Mouse (Mus musculus): ENCODE measurements around the gene Cdyl.

Cdyl gene

GRCm38 (mm10) chr13:35739473-35739872 is 79.8 kb downstream of the Cdyl start:
- TF ChIP-seq GATA4 (IDR thresholded peaks at IDR 0.05; ENCODE audit: insufficient replicate concordance, low read length), result no peak

DNA sequence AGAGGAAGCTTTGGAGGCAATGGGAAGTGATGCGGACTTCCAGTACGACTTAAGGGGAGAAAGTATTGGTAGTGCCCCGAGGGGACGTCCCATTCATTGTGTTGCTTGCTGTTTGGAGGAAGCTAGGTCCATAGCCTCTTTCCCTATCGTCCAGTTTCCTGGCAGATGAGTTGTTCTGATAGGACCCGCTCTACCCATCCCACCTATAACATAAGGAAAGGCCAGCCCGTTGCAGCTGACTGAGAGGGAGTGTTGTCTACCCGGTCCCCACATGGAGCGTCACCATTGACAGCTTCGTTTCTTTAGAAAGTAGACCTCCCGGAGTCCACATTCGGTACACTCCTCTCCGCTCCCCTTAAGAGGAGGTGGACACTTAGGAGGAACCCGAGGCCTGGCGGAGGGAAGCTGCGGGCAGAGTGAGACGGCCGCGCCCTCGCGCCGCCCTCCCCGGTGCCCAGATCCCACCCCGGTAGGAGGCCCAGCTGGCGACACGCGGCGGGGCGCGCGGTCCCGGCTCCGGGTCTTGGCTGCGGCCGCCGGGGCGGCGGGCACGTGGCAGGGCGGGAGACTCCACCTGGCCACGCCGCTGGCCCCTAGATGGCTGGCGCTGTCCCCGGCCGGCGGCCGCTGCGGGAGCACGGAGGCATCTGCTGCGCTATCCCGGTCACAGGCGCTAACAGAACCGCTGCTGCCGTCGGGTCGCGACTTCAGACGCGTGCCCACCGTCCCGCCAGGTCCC is 80.8 kb downstream of the Cdyl start:
- TF ChIP-seq GATA4 (IDR thresholded peaks at IDR 0.05; ENCODE audit: insufficient replicate concordance, low read length), result 0 out of 2 replicates have a peak, but pooled peaks have one; percentile 7

DNA sequence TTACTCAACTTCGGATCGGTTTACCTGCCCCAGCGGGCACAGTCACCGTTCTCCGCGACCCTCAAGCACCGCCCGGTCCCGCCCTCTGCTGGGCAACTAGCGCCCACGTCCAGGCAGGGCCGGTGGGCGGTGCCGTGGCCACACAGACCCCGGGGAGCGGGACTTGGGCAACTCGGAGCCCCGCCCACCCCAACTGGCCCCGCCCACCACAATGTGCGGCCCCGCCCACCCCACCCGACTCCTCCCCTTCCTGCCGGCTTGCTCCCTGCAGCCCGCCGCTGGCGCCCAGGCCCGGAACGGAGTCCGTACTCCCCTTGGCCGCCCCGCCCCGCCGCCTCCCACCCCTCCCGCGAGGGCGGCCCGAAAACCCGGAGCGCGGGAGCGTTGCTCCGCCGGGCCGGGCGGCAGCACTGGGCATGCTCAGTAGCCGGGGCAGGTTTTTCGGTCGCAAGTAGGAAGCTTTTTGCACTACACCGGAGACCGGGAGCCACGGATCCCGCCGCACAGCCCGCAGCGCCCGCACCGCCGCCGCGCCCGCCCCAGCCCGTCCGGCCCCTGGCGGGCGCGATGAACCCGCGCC is 81.5 kb downstream of the Cdyl start:
- TF ChIP-seq GATA4 (IDR thresholded peaks at IDR 0.05; ENCODE audit: insufficient replicate concordance, low read length), result no peak

GRCm38 (mm10) chr13:35741620-35742421 is 82.2 kb downstream of the Cdyl start:
- no peak for TF ChIP-seq GATA4 (IDR thresholded peaks at IDR 0.05; ENCODE audit: insufficient replicate concordance, low read length)

- no peak for TF ChIP-seq GATA4 (IDR thresholded peaks at IDR 0.05; ENCODE audit: insufficient replicate concordance, low read length)
Measured at GRCm38 (mm10) chr13:35742696-35743095, 83.1 kb downstream of the Cdyl start.

- TF ChIP-seq GATA4 (IDR thresholded peaks at IDR 0.05; ENCODE audit: insufficient replicate concordance, low read length), result no peak
Measured at GRCm38 (mm10) chr13:35743196-35743595, 83.6 kb downstream of the Cdyl start.

- TF ChIP-seq GATA4 (IDR thresholded peaks at IDR 0.05; ENCODE audit: insufficient replicate concordance, low read length), result no peak
Measured at GRCm38 (mm10) chr13:35749194-35749593, 89.6 kb downstream of the Cdyl start.

GRCm38 (mm10) chr13:35749680-35750079 is 90.0 kb downstream of the Cdyl start:
- no peak for TF ChIP-seq GATA4 (IDR thresholded peaks at IDR 0.05; ENCODE audit: insufficient replicate concordance, low read length)

GRCm38 (mm10) chr13:35752046-35752445 is 92.4 kb downstream of the Cdyl start:
- no peak for TF ChIP-seq GATA4 (IDR thresholded peaks at IDR 0.05; ENCODE audit: insufficient replicate concordance, low read length)

- no peak for TF ChIP-seq GATA4 (IDR thresholded peaks at IDR 0.05; ENCODE audit: insufficient replicate concordance, low read length)
Measured at GRCm38 (mm10) chr13:35755002-35755401, 95.4 kb downstream of the Cdyl start.

DNA sequence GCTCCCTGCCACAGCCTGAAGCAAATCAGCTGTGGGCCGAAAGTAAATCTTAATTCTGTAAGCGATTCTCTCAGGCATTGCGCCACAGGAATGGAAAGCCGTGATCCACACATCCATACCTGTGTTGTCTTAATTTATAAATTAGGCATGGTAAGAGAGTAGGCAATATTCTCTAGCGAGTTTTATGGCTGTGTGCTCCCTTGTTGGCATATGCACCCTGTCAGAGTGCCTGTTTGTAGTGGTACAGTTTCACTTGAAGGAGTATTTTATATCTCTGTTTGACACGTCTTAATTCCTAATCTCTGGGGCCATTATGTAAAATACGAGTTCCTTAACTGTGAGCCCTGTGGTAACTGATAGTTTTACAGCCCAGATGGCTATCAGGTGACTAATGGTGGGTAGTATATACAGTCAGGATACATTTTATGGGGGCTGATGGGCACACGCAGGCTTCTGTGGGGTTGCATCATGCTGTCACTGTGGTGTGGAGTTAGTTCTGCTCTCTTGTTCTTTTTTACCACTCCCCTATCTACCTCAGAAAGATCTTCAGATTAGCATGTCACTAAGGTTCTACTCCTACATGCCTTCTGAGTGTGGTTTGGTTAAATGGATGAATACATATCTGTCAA is 96.1 kb downstream of the Cdyl start:
- no peak for TF ChIP-seq GATA4 (IDR thresholded peaks at IDR 0.05; ENCODE audit: insufficient replicate concordance, low read length)

- no peak for TF ChIP-seq GATA4 (IDR thresholded peaks at IDR 0.05; ENCODE audit: insufficient replicate concordance, low read length)
Measured at GRCm38 (mm10) chr13:35756393-35757338, 97.0 kb downstream of the Cdyl start.

GRCm38 (mm10) chr13:35760372-35760771 is 100.7 kb downstream of the Cdyl start:
- TF ChIP-seq GATA4 (IDR thresholded peaks at IDR 0.05; ENCODE audit: insufficient replicate concordance, low read length), result no peak

GRCm38 (mm10) chr13:35764559-35764958 is 104.9 kb downstream of the Cdyl start:
- no peak for TF ChIP-seq GATA4 (IDR thresholded peaks at IDR 0.05; ENCODE audit: insufficient replicate concordance, low read length)

All from liver, adult (tissue).